Mouse (Mus musculus) midbrain, embryonic 14.5 days (tissue): Measurements from ENCODE around the gene Osbpl5. TPM values are rescaled to one million over a fixed set of nuclear protein-coding genes. Genes with fewer than 3 reads are reported as not detected.
"Not testable (repeated sequence)": the region's sequence is repeated elsewhere in the genome, so short reads cannot be mapped to it uniquely, and the experiment has no call there.

Experiments used
- ATAC-seq: fragments of 200-750 bp; cut with Nextera tagmentation; 2 replicates; pipeline ENCODE4 v1.8.0; 2017; ENCODE audit warnings: moderate number of reproducible peaks, moderate library complexity; ENCODE audit not compliant: low FRiP score, low TSS enrichment
- DNase-seq: peaks from one replicate; pipeline ENCODE4 v3.0.0-alpha.2; 2015
- H3K27ac ChIP-seq: fragments of 300-500 bp; sonication (generic); replicated peaks from 2 replicates; pipeline ENCODE4 v1.5.1; 2014; ENCODE audit warnings: mild to moderate bottlenecking, low read depth, low read length, moderate library complexity
- H3K27me3 ChIP-seq: fragments of 300-500 bp; sonication (generic); 2 replicates; pipeline ENCODE4 v1.6.1; 2014; ENCODE audit warnings: low read length, control low read depth, mixed read lengths; ENCODE audit not compliant: control insufficient read depth, insufficient read depth
- H3K36me3 ChIP-seq: fragments of 300-500 bp; sonication (generic); 2 replicates; pipeline ENCODE4 v1.6.1; 2014; ENCODE audit warnings: low read length, control low read depth; ENCODE audit not compliant: control insufficient read depth, insufficient read depth
- H3K4me1 ChIP-seq: fragments of 300-500 bp; sonication (generic); 2 replicates; pipeline ENCODE4 v1.6.1; 2014; ENCODE audit warnings: mild to moderate bottlenecking, antibody characterized with exemption, low read length, control low read depth; ENCODE audit not compliant: control insufficient read depth, insufficient read depth
- H3K4me2 ChIP-seq: fragments of 300-500 bp; sonication (generic); 2 replicates; pipeline ENCODE4 v1.6.1; 2014; ENCODE audit warnings: mild to moderate bottlenecking, low read length, moderate library complexity
- H3K4me3 ChIP-seq: fragments of 300-500 bp; sonication (generic); replicated peaks from 2 replicates; pipeline ENCODE4 v1.5.1; 2014; ENCODE audit warnings: low read depth, low read length
- H3K9ac ChIP-seq: fragments of 300-500 bp; sonication (generic); replicated peaks from 2 replicates; pipeline ENCODE4 v1.6.1; 2014; ENCODE audit warnings: mild to moderate bottlenecking, low read length, moderate library complexity
- H3K9me3 ChIP-seq: fragments of 300-500 bp; sonication (generic); 2 replicates; pipeline ENCODE4 v1.6.1; 2016; ENCODE audit warnings: low read length, control low read depth, mixed read lengths; ENCODE audit not compliant: control insufficient read depth
- WGBS: fragments of 180-500 bp; shearing (Covaris S2); extraction: QIAGEN DNeasy Blood & Tissue Kit; methylation state at CpG from one replicate; pipeline ENCODE4 v1.1.7; 2014; 5-methylcytosine and 5-hydroxymethylcytosine counted together
- microRNA-seq: library from miRNA; unstranded; fragments of <30 nt; microRNA quantifications from one replicate; pipeline ENCODE4, GENCODE M21; 2016
- polyA plus RNA-seq: library from polyadenylated mRNA; unstranded; fragments of >200 nt; fragmentation: Nextera tagmentation; extraction: Ambion mirVana; gene quantifications from 2 replicates; pipeline ENCODE4 v1.2.1, GENCODE M21; 2014

Gene Osbpl5
- polyA plus RNA-seq, 1 experiment from 2014 or later = 30.1 TPM

DNA sequence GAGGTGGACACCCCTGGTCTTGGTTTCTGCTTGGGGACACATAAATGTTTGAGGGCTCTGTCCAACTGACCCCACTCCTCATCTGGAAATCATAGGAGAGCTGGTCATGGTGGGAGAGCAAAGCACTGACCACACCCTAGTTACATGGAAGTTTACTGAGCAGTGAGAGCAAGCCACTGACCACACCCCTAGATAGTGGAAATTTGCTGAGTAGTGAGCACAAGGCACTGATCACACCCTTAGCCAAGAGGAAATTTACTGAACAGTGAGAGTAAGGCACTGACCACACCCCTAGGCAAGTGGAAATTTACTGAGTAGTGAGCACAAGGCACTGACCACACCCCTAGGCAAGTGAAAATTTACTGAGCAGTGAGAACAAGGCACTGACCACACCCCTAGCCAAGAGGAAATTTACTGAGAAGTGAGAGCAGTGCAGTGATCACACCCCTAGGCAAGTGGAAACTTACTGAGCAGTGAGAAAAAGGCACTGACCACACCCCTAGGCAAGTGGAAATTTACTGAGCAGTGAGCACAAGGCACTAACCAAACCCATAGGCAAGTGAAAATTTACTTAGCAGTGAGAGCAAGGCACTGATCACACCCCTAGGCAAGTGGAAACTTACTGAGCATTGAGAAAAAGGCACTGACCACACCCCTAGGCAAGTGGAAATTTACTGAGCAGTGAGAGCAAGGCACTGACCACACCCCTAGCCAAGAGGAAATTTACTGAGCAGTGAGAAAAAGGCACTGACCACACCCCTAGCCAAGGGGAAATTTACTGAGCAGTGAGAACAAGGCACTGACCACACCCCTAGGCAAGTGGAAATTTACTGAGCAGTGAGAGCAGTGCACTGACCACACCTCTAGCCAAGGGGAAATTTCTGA is 90.1 kb downstream of the Osbpl5 start:
- Histone ChIP-seq H3K36me3 (no peaks in the 10 kb centered on the region), H3K9ac (no peak overlapping the region), H3K4me2 (no peak overlapping the region), H3K4me1 (no peaks in the 10 kb centered on the region), H3K27ac (no peak overlapping the region), H3K4me3 (no peak overlapping the region), H3K9me3 (no peaks in the 10 kb centered on the region), H3K27me3 (no peaks in the 10 kb centered on the region)
- DNase-seq (no peak), ATAC-seq (no peak)

- ATAC-seq (no peak), DNase-seq (no peak)
- H3K27ac ChIP-seq = no peak overlapping the region
- no peaks in the 10 kb centered on the region for H3K9me3 ChIP-seq
- no peak overlapping the region for H3K4me2 ChIP-seq
- no peak overlapping the region for H3K4me3 ChIP-seq
- H3K27me3 ChIP-seq = no peaks in the 10 kb centered on the region
- WGBS = 86% methylated on average over 2 of the region's 2 CpGs
- H3K4me1 ChIP-seq = no peaks in the 10 kb centered on the region
- H3K9ac ChIP-seq = no peak overlapping the region
- H3K36me3 ChIP-seq = no peaks in the 10 kb centered on the region
These were observed 93.3 kb downstream of the Osbpl5 start for GRCm38 (mm10) chr7:143663470-143663869.

- Histone ChIP-seq H3K36me3 (no peaks in the 10 kb centered on the region), H3K9ac (no peak overlapping the region), H3K27me3 (no peaks in the 10 kb centered on the region), H3K9me3 (no peaks in the 10 kb centered on the region), H3K4me2 (no peak overlapping the region), H3K27ac (no peak overlapping the region), H3K4me1 (no peaks in the 10 kb centered on the region), H3K4me3 (no peak overlapping the region)
- no peak for DNase-seq
- no peak for ATAC-seq
These were observed 96.0 kb downstream of the Osbpl5 start for GRCm38 (mm10) chr7:143660797-143661196.

DNA sequence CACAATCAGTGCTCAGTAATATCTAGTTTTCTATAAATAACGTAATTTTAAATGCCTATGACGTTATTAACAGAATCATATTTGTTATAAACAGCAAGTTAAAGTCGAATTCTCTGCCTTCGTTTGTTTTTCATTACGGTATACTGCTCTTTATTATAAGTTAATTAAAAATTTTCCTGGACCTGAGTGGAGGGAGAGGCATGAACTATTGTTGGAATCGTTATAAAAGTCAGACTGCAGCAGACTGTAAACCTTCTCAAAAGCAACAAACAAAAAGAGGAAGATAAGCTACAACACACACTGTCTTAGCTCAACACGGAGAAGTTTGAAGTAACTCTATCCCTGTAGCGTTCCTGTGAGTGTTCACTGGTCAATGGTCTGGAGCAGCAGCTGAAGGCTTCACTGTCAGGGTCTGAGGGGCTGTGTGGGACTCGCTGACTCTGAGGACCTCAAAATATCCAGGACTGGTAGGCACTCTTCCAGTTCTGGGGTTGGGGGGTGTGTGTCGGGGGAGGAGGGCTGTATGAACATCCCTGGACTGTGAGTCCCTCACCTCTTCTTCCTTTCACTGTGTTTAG is 106.9 kb downstream of the Osbpl5 start:
- not testable (repeated sequence) for H3K36me3 ChIP-seq, H3K27ac ChIP-seq, H3K9ac ChIP-seq, DNase-seq, H3K9me3 ChIP-seq, ATAC-seq, H3K4me1 ChIP-seq, H3K27me3 ChIP-seq
- 55% methylated on average over 10 of the region's 10 CpGs for WGBS
- H3K4me2 ChIP-seq = peak overlapping the region; percentile 85
- H3K4me3 ChIP-seq = peak overlapping the region; percentile 60

DNA sequence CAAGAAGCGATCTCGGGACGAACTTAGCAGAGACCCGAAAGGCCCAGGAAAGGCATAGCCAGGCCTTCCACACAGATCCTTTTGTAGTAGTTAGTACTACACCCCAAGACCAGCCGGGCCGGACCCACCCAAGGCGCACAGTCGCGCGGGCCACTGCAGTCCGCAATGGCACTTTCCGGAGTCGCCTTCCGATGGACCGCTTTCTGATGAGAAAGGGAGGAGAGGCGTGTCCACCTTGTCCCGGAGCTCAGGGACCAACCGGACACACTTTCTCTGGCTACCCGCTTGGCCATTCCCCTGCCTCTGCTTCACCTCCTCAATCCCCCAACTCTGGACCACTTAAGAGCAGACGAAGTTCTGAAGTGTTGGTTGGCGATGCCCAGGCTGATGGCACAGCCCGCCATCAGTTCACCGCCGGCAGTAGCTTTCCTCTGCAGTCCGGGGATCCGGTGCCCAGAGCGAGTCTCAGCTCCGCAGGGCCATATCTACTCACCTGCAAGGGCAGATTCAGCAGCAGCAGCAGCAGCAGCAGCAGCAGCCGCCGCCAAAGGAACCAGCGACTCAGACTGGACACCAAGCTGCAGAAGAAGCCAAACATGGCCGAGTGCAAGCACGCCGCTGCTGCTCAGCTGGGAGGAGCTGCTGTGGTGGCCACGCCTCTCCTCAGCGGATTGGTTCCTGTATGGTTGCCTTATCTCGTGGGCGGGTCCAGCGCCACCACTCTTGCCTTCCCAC is 107.6 kb downstream of the Osbpl5 start, which contains the start of gene Tnfrsf22:
TSS of gene Tnfrsf22 (minus strand) at position 628 of the 735 bp plus-strand sequence.
- Histone ChIP-seq H3K36me3 (no peaks in the 10 kb centered on the region), H3K9ac (peak within 1 kb of the TSS; percentile 61), H3K9me3 (no peaks in the 10 kb centered on the region), H3K27ac (peak within 1 kb of the TSS; percentile 37; the same call in 1 of the 2 replicates), H3K4me1 (no peaks in the 10 kb centered on the region), H3K27me3 (no peaks in the 10 kb centered on the region), H3K4me2 (peak within 1 kb of the TSS; percentile 85), H3K4me3 (peak within 1 kb of the TSS; percentile 60)
- ATAC-seq = peak; percentile 90
- peak; percentile 90 for DNase-seq
- WGBS = 3% methylated on average over 39 of the region's 39 CpGs

GRCm38 (mm10) chr7:143643949-143644348 is 112.8 kb downstream of the Osbpl5 start:
- not testable (repeated sequence) for ATAC-seq, H3K4me1 ChIP-seq, H3K9ac ChIP-seq, H3K9me3 ChIP-seq, H3K36me3 ChIP-seq, H3K27me3 ChIP-seq, H3K27ac ChIP-seq, H3K4me2 ChIP-seq, DNase-seq, H3K4me3 ChIP-seq
- WGBS = 91% methylated on average over 2 of the region's 2 CpGs

Small RNAs within 50 kb of the gene (microRNA-seq; reads per million reads assigned to microRNA genes)
- gene Gm22064 = not detected

Other genes starting within 250 kb of the Osbpl5 start
- gene Nap1l4, start 207.9 kb downstream of the Osbpl5 start, polyA plus RNA-seq = 174 and 226 TPM in 2 replicates
- 53.1 and 64.9 TPM in 2 replicates for gene Cars, start 156.9 kb downstream of the Osbpl5 start, polyA plus RNA-seq
- gene Tnfrsf26, start 128.3 kb downstream of the Osbpl5 start, polyA plus RNA-seq = 0.09 and 0.21 TPM in 2 replicates
- gene Tnfrsf22, start 107.3 kb downstream of the Osbpl5 start, polyA plus RNA-seq = 4.3 and 5.5 TPM in 2 replicates
- gene Tnfrsf23, start 71.1 kb downstream of the Osbpl5 start, polyA plus RNA-seq = 0.75 and 1.2 TPM in 2 replicates
- gene Mrgprg, start 10.0 kb upstream of the Osbpl5 start, polyA plus RNA-seq = not detected in 2 replicates
- 6.9 and 7.2 TPM in 2 replicates for gene Mrgpre, start 27.5 kb upstream of the Osbpl5 start, polyA plus RNA-seq
- gene Nadsyn1, start 65.9 kb upstream of the Osbpl5 start, polyA plus RNA-seq = 6.5 and 7.1 TPM in 2 replicates
- gene Dhcr7, start 66.2 kb upstream of the Osbpl5 start, polyA plus RNA-seq = 64.6 and 73.3 TPM in 2 replicates
- not detected in 2 replicates for gene Gm498, start 109.9 kb upstream of the Osbpl5 start, polyA plus RNA-seq
- 9.1 and 9.4 TPM in 2 replicates for gene Shank2, start 244.9 kb upstream of the Osbpl5 start, polyA plus RNA-seq